Mouse (Mus musculus): ENCODE data around the gene Net1.

- peak; percentile 93 for TF ChIP-seq POLR2A (IDR thresholded peaks at IDR 0.05; ENCODE audit: extremely low read depth, insufficient read depth, low read length)
- no peak for TF ChIP-seq CTCF (IDR thresholded peaks at IDR 0.05; ENCODE audit: extremely low read depth, insufficient read depth, low read length)
These were observed 24.8 kb downstream of the Net1 start for GRCm38 (mm10) chr13:3893126-3893734.
